19 mouse cellular contexts compared by ENCODE assay signal in genomic region chr1:175105426-175105825, GRCm38 (mm10).
"Had no signal": no experiment of that assay in that cellular context is flagged by ENCODE, and none has a peak within 500 bp of the region (broad histone marks: within the 10 kb centered on the region; RNA-seq: fewer than 3 reads in every experiment).

No protein-coding gene starts in this region.

- ATAC-seq: midbrain, embryonic 16.5 days had no signal

- H3K4me1 ChIP-seq: midbrain, embryonic 12.5 days; neural tube, embryonic 13.5 days; neural tube, embryonic 15.5 days had no signal

- H3K4me2 ChIP-seq: lung, embryonic 14.5 days; midbrain, embryonic 12.5 days; neural tube, embryonic 13.5 days; neural tube, embryonic 15.5 days had no signal

- H3K9ac ChIP-seq: lung, embryonic 14.5 days; midbrain, embryonic 12.5 days; neural tube, embryonic 13.5 days; neural tube, embryonic 15.5 days had no signal

- H3K9me3 ChIP-seq: midbrain, embryonic 10.5 days; midbrain, embryonic 12.5 days; neural tube, embryonic 13.5 days; neural tube, embryonic 15.5 days had no signal

- H3K36me3 ChIP-seq: midbrain, embryonic 10.5 days; midbrain, embryonic 12.5 days; neural tube, embryonic 13.5 days; neural tube, embryonic 15.5 days had no signal

- H3K27me3 ChIP-seq: midbrain, embryonic 12.5 days; neural tube, embryonic 13.5 days; neural tube, embryonic 15.5 days had no signal

- H3K4me3 ChIP-seq: midbrain, embryonic 10.5 days; midbrain, embryonic 12.5 days; myocyte; neural tube, embryonic 13.5 days; neural tube, embryonic 15.5 days had no signal

- DNase-seq: lung, adult 18-20 months; lung, embryonic 14.5 days; lung, postnatal 10 days; lung, postnatal 4 days; midbrain, embryonic 14.5 days; retina, postnatal 1 day; right cerebral cortex, adult 18-20 months; right cerebral cortex, postnatal 25 days; right cerebral cortex, postnatal 4 days; spleen, adult 18-20 months; thymus, adult 18-20 months; thymus, postnatal 14 days; thymus, postnatal 4 days had no signal

- H3K27ac ChIP-seq: midbrain, embryonic 10.5 days; midbrain, embryonic 12.5 days; neural tube, embryonic 13.5 days; neural tube, embryonic 15.5 days had no signal
